Mouse (Mus musculus) skeletal muscle tissue, postnatal 0 days (tissue): ENCODE results near the gene Tmem35b. TPM values are rescaled to one million over a fixed set of nuclear protein-coding genes. Genes with fewer than 3 reads are reported as not detected.

Experiments
- polyA plus RNA-seq: library from polyadenylated mRNA; unstranded; fragments of >200 nt; fragmentation: Nextera tagmentation; extraction: Ambion mirVana; gene quantifications from 2 replicates; pipeline ENCODE4 v1.2.1, GENCODE M21; 2015

The Tmem35b gene
- 5.4 and 8.1 TPM in 2 replicates for polyA plus RNA-seq

GRCm38 (mm10) chr4:127123391-127123790 lies at the start of gene Tmem35b:
Gene Tmem35b (plus strand): TSS chr4:127123691.

DNA sequence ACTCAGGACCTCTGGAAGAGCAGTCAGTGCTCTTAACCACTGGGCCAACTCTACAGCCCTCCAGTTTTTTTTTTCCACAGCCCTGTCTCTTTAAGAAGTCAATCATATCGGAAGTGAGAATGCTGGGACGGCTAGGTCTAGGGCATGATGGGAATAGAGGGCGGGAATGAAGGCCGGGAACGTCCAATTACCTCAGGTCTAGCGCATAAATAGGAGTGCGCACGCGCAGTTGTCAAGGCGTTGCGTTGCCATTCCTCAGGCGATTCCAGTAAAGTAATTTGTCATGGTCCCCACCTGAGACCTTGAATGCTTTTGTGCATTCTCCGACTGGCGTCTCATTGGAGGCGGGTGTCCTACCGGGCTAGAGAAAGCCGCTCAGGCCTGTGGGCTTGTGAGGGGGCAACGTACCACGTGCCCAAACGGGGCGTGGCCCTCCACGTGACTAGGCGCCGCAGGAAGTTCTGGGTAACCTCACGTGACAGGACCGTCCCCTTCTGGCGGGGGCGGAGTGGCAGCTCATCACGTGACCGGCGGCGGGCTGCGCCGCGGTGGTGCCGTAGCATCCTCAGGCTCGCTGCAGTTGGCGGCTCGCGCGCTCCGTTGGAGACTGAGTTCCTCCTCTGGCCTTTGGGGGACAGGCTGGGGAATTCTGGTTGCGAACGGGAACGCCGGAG lies 46.5 kb upstream of the Tmem35b start, which contains the start of gene Zmym6:
Zmym6 (plus strand) TSS at position 509 of the 674 bp plus-strand sequence.

DNA sequence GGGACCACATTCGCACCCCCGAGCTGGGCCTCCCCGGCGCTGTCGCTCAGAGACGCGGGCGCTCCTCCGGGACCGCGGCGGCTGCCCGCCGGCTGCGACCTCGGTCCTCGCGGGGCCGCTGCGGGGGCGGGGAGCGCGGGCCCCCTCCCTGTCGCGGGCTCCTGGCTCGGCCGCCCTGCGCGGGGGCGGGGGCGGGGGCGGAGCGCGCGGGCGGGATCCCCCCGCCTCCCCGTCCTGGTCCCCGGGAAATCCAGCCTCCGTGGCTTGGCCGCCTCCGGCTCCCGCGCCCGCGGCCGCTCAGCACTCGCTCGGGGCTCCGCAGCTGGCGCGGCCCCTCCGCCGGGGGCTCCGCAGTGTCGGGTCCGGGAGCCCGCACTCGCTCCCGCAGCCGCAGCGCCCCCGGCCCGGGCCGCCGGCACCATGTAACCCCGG lies 45.4 kb downstream of the Tmem35b start, which contains the start of gene Dlgap3:
Dlgap3 (plus strand) TSS at position 291 of the 432 bp plus-strand sequence.

Other genes with a start within 250 kb of the Tmem35b start
- gene Zmym4, start 155.6 kb upstream of the Tmem35b start, polyA plus RNA-seq: 7.3 and 9.6 TPM in 2 replicates
- gene Sfpq, start 102.4 kb upstream of the Tmem35b start, polyA plus RNA-seq: 31.4 and 35.8 TPM in 2 replicates
- 4.6 and 7.0 TPM in 2 replicates for gene Zmym1, start 62.5 kb upstream of the Tmem35b start, polyA plus RNA-seq
- 6.1 and 8.1 TPM in 2 replicates for gene Zmym6, start 46.3 kb upstream of the Tmem35b start, polyA plus RNA-seq
- gene Dlgap3, start 45.5 kb downstream of the Tmem35b start, polyA plus RNA-seq: 0.29 and 0.40 TPM in 2 replicates
- gene Smim12, start 120.1 kb downstream of the Tmem35b start, polyA plus RNA-seq: 57.3 and 57.8 TPM in 2 replicates
- gene Gja4, start 190.3 kb downstream of the Tmem35b start, polyA plus RNA-seq: 17.9 and 21.2 TPM in 2 replicates
- 1.5 TPM in 1 of 2 replicates, not detected in the other for gene Gjb3, start 207.2 kb downstream of the Tmem35b start, polyA plus RNA-seq
- gene Gjb4, start 230.4 kb downstream of the Tmem35b start, polyA plus RNA-seq: 1.1 TPM in 1 of 2 replicates, not detected in the other
- gene Gjb5, start 234.5 kb downstream of the Tmem35b start, polyA plus RNA-seq: 1.2 and 1.9 TPM in 2 replicates